Mouse (Mus musculus): ENCODE measurements around the gene Tdrd7. TPM values are rescaled to one million over a fixed set of nuclear protein-coding genes. Genes with fewer than 3 reads are reported as not detected.

The Tdrd7 gene
- polyA plus RNA-seq, 1 experiment from 2014 or later: 15.1 TPM

DNA sequence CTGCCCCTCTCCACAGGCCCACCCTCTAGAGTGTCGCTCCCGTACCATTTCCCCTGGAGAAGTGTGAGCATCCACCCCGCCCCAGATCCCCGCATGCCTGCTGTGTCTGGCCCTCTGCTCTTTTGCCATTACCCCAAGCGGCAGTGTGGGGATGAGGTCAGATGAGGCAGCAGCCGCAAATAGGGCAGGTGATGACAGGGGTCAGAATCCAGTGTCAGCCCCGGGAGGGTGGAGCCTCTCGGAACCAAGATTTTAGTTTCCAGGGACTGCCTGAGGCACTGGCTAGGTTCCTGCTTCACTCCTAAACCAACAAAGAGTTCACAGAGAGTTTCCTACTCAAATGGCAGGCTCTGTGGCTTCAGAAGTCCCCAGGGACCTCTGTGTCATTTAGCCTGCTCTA lies 99.1 kb downstream of the Tdrd7 start:
- DNase-seq (ENCODE audit: low spot score): no peak
- no peak overlapping the region; the same call in 1 of the 2 replicates for H3K4me3 ChIP-seq
- H3K27me3 ChIP-seq (ENCODE audit: insufficient read depth, poor library complexity, severe bottlenecking): no peaks in the 10 kb centered on the region
- 16% methylated on average over 8 of the region's 8 CpGs for WGBS
- H3K9me3 ChIP-seq: no peaks in the 10 kb centered on the region
- H3K27ac ChIP-seq: peak overlapping the region; percentile 77
- H3K36me3 ChIP-seq: peaks cover 60% of the 10 kb centered on the region
- peaks cover 61% of the 10 kb centered on the region for H3K4me1 ChIP-seq

DNA sequence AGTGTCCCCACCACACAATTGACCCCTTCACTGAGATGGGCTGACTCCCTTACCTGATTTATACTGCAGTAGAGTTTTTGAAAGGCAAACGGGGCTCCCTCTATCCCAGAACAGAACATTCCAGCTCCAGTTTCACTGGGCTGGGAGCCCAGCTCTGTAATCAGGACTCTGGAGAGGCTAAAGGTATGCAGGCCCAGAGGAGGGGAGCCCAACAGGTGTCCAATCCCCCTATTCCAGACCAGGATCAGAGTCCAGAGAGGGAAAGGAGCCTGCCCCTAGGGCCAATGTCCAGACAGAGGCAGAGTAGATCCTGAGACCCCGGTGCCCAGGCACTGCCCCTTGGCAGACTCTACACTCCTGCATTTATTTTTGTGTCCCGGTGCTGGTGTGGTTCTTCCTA lies 99.8 kb downstream of the Tdrd7 start:
- peaks cover 59% of the 10 kb centered on the region for H3K4me1 ChIP-seq
- no peaks in the 10 kb centered on the region for H3K9me3 ChIP-seq
- peaks cover 60% of the 10 kb centered on the region for H3K36me3 ChIP-seq
- no peak overlapping the region for H3K4me3 ChIP-seq
- DNase-seq (ENCODE audit: low spot score): no peak
- peak overlapping the region; percentile 77 for H3K27ac ChIP-seq
- 67% methylated on average over 3 of the region's 3 CpGs for WGBS
- no peaks in the 10 kb centered on the region for H3K27me3 ChIP-seq (ENCODE audit: insufficient read depth, poor library complexity, severe bottlenecking)

- Histone ChIP-seq H3K27me3 (ENCODE audit: insufficient read depth, poor library complexity, severe bottlenecking) (no peaks in the 10 kb centered on the region), H3K4me3 (no peak overlapping the region), H3K36me3 (peaks cover 64% of the 10 kb centered on the region), H3K9me3 (no peaks in the 10 kb centered on the region), H3K4me1 (peaks cover 59% of the 10 kb centered on the region), H3K27ac (peak overlapping the region; percentile 77; the same call in 1 of the 2 replicates)
- WGBS: 38% methylated on average over 8 of the region's 8 CpGs
- no peak for DNase-seq (ENCODE audit: low spot score)
Observed at GRCm38 (mm10) chr4:46065695-46066340, 100.7 kb downstream of the Tdrd7 start.

DNA sequence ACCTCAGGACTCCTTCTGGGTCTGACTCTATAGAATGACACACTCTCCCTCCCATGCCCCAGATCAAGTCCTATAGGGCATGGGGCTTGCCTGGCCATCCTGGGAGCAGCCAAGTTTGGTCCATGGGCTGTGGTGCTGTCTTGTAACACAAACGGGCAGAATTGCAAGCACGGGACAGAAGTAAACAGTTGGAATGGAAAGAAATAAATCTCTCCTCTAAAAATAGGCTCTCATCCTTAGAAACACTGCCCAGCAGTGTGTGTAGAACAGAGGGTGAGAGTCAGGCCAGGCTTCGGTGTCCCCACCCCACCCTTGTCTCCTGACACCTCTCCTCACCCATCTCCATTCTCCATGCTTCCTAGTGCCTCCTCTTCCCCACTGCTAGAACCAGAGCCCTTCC lies 102.9 kb downstream of the Tdrd7 start:
- WGBS: 77% methylated on average over 3 of the region's 3 CpGs
- Histone ChIP-seq H3K27ac (no peak overlapping the region), H3K27me3 (ENCODE audit: insufficient read depth, poor library complexity, severe bottlenecking) (no peaks in the 10 kb centered on the region), H3K4me3 (no peak overlapping the region), H3K36me3 (peaks cover 53% of the 10 kb centered on the region), H3K9me3 (no peaks in the 10 kb centered on the region), H3K4me1 (peaks cover 59% of the 10 kb centered on the region)
- DNase-seq (ENCODE audit: low spot score): no peak

GRCm38 (mm10) chr4:46068573-46068972 lies 103.4 kb downstream of the Tdrd7 start:
- H3K27me3 ChIP-seq (ENCODE audit: insufficient read depth, poor library complexity, severe bottlenecking): no peaks in the 10 kb centered on the region
- no peak overlapping the region for H3K27ac ChIP-seq
- no peak overlapping the region for H3K4me3 ChIP-seq
- peaks cover 59% of the 10 kb centered on the region for H3K4me1 ChIP-seq
- H3K9me3 ChIP-seq: no peaks in the 10 kb centered on the region
- H3K36me3 ChIP-seq: peaks cover 48% of the 10 kb centered on the region
- WGBS: 58% methylated on average over 1 of the region's 1 CpGs
- no peak for DNase-seq (ENCODE audit: low spot score)

DNA sequence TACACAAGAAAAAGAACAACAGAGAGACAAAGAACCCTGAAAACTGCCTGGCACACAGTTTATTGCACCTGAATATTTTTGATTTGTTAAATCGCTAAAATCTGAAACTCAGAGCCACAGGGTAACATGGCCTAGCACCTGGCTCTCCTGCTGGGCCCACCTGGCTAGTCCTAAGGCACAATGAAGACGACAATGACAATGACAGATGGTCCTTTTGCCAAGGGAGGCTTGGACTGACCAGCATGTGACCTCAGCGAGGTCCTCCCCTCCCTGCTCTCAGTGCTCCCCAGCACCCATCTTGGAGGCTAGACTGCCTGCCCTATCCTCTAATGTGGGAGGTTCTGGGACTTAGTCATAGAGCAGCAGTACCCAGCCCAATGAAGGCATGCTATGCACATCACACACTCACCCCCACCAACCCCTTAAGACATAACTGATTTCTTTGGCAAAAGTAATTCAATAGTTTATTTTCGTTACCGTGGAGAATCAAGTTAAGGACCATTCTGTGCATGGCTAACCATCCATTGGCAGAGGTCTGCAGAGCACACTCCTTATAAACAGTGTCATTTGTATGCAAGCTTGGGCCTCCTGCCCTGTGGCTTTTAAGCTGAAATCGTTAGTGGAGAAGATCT lies 104.8 kb downstream of the Tdrd7 start:
- WGBS: 82% methylated on average over 6 of the region's 6 CpGs
- H3K9me3 ChIP-seq: no peaks in the 10 kb centered on the region
- peaks cover 41% of the 10 kb centered on the region for H3K36me3 ChIP-seq
- no peak overlapping the region for H3K4me3 ChIP-seq
- no peaks in the 10 kb centered on the region for H3K27me3 ChIP-seq (ENCODE audit: insufficient read depth, poor library complexity, severe bottlenecking)
- no peak for DNase-seq (ENCODE audit: low spot score)
- no peak overlapping the region for H3K27ac ChIP-seq
- H3K4me1 ChIP-seq: peaks cover 58% of the 10 kb centered on the region

- Histone ChIP-seq H3K27ac (peak overlapping the region; percentile 42; the same call in 1 of the 2 replicates), H3K4me3 (no peak overlapping the region), H3K9me3 (no peaks in the 10 kb centered on the region), H3K36me3 (peaks cover 35% of the 10 kb centered on the region), H3K27me3 (ENCODE audit: insufficient read depth, poor library complexity, severe bottlenecking) (no peaks in the 10 kb centered on the region), H3K4me1 (peaks cover 45% of the 10 kb centered on the region)
- DNase-seq (ENCODE audit: low spot score): no peak
- WGBS: 63% methylated on average over 6 of the region's 6 CpGs
Observed at GRCm38 (mm10) chr4:46072631-46073030, 107.5 kb downstream of the Tdrd7 start.

DNA sequence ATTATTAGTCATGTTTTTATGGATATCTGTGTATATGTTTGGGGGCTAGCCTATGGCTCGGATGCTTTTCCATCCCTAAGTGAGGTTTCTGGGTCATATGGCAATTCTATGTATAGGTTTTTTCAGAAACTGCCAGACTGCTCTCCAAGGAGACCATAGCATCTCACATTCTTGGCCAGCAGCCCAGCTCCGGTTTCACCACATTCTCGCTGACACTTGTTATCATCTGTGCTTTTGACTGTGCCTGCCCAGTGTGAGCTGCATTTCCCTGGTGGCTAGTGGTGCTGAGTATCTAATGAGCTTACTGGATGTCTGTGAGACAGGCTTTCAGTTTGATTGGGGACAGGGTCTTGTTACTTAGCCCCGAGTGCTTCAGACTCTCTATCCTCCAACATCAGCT lies 108.6 kb downstream of the Tdrd7 start:
- DNase-seq (ENCODE audit: low spot score): peak; percentile 94
- Histone ChIP-seq H3K9me3 (no peaks in the 10 kb centered on the region), H3K27me3 (ENCODE audit: insufficient read depth, poor library complexity, severe bottlenecking) (no peaks in the 10 kb centered on the region), H3K4me1 (peaks cover 40% of the 10 kb centered on the region), H3K4me3 (no peak overlapping the region), H3K27ac (no peak overlapping the region), H3K36me3 (peaks cover 36% of the 10 kb centered on the region)
- WGBS: 24% methylated on average over 4 of the region's 4 CpGs

- Histone ChIP-seq H3K27ac (no peak overlapping the region), H3K27me3 (ENCODE audit: insufficient read depth, poor library complexity, severe bottlenecking) (no peaks in the 10 kb centered on the region), H3K9me3 (no peaks in the 10 kb centered on the region), H3K36me3 (peaks cover 41% of the 10 kb centered on the region), H3K4me1 (peaks cover 40% of the 10 kb centered on the region), H3K4me3 (no peak overlapping the region)
- no peak for DNase-seq (ENCODE audit: low spot score)
- WGBS: 85% methylated on average over 3 of the region's 3 CpGs
Observed at GRCm38 (mm10) chr4:46075664-46076063, 110.5 kb downstream of the Tdrd7 start.

DNA sequence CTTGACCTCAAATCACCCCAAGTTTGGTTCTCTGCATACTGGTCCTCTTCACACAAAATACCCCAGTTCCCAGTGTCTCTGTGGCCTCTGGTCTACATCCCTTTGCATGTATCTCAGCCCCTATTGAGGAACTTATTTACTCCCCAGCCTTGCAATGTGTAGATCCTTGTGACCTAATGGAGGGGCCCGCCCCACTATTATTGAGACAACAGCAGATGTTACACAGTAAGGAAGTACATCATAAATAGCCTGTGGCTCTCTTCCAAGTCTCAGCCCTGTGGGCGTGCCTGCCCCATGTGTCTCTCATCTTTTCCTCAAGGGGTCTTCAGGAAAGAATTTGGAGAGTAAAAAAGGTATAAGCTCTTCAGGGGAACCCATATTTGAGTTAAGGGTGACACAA lies 111.8 kb downstream of the Tdrd7 start:
- H3K27ac ChIP-seq: no peak overlapping the region
- 88% methylated on average over 2 of the region's 2 CpGs for WGBS
- DNase-seq (ENCODE audit: low spot score): no peak
- H3K4me1 ChIP-seq: peaks cover 36% of the 10 kb centered on the region
- H3K36me3 ChIP-seq: peaks cover 31% of the 10 kb centered on the region
- no peak overlapping the region for H3K4me3 ChIP-seq
- H3K27me3 ChIP-seq (ENCODE audit: insufficient read depth, poor library complexity, severe bottlenecking): no peaks in the 10 kb centered on the region
- H3K9me3 ChIP-seq: no peaks in the 10 kb centered on the region

DNA sequence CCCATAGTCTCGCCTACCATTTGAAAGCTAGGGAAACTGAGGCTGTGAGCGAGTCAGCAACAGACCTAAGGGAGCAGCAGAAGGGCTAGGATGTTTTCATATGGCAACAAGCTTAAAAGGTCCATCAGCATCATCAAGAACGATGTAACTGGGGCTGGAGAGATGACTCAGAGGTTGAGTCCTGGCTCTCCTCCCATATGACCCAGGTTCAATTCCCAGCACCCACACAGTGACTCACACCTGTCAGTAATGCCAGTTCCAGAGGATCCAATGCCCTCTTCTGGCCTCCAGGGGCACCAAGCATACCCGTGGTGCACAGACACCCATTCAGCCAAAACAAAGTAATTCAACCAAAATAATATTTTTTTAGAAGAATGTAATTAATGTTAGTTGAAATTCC lies 115.1 kb downstream of the Tdrd7 start:
- Histone ChIP-seq H3K9me3 (no peaks in the 10 kb centered on the region), H3K4me3 (no peak overlapping the region), H3K36me3 (peaks cover 53% of the 10 kb centered on the region), H3K27ac (no peak overlapping the region), H3K27me3 (ENCODE audit: insufficient read depth, poor library complexity, severe bottlenecking) (no peaks in the 10 kb centered on the region), H3K4me1 (peaks cover 22% of the 10 kb centered on the region)
- WGBS: 91% methylated on average over 4 of the region's 4 CpGs
- no peak for DNase-seq (ENCODE audit: low spot score)

DNA sequence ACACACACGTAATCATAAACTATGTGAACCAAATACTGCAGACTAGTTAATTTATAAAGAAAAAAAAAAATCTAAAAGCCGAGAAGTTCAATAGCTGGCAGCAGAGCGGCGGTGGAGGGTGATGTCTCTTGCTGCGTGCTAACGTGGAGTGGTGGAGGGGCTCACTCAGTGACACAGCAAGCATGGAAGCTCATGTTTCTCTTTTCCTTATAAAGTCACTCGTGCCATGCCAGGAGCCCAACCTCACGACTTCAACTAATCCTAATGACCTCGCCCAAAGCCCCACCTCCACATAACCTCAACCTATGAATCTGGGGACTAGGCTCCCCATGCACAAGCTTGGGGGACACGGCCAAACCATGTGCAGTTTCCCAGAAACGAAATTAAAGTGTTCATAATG lies 117.4 kb downstream of the Tdrd7 start:
- no peaks in the 10 kb centered on the region for H3K27me3 ChIP-seq (ENCODE audit: insufficient read depth, poor library complexity, severe bottlenecking)
- H3K27ac ChIP-seq: no peak overlapping the region
- WGBS: 80% methylated on average over 11 of the region's 11 CpGs
- no peaks in the 10 kb centered on the region for H3K9me3 ChIP-seq
- peaks cover 33% of the 10 kb centered on the region for H3K4me1 ChIP-seq
- DNase-seq (ENCODE audit: low spot score): no peak
- H3K4me3 ChIP-seq: no peak overlapping the region
- H3K36me3 ChIP-seq: peaks cover 69% of the 10 kb centered on the region
